Mouse (Mus musculus) G1E (cell line): ENCODE measurements around the gene Cdc37. TPM values are rescaled to one million over a fixed set of nuclear protein-coding genes. Genes with fewer than 3 reads are reported as not detected.

Experiments
- ATAC-seq: 2 replicates; pipeline ENCODE4 v1.8.0; 2016; ENCODE audit warnings: mild to moderate bottlenecking; ENCODE audit not compliant: insufficient number of reproducible peaks, poor library complexity, low FRiP score, severe bottlenecking; ENCODE audit errors: extremely low read depth
- DNase-seq: peaks from one replicate; pipeline ENCODE4 v3.0.0; 2012; ENCODE audit warnings: low spot score
- H3K27me3 ChIP-seq: 2 replicates; pipeline ENCODE4 v1.6.1; 2012; ENCODE audit warnings: mild to moderate bottlenecking, low read length, inconsistent platforms; ENCODE audit not compliant: insufficient read depth
- H3K36me3 ChIP-seq: replicated peaks from 2 replicates; pipeline ENCODE3; 2012; ENCODE audit warnings: mild to moderate bottlenecking, inconsistent platforms
- H3K4me1 ChIP-seq: 2 replicates; pipeline ENCODE4 v1.6.1; 2012; ENCODE audit warnings: low read depth, low read length, inconsistent platforms, mixed read lengths; ENCODE audit not compliant: insufficient read depth
- H3K4me3 ChIP-seq: 2 replicates; pipeline ENCODE4 v1.5.1; 2012; ENCODE audit warnings: low read depth, mild to moderate bottlenecking, inconsistent platforms, low read length, moderate library complexity, mixed read lengths
- H3K9me3 ChIP-seq: replicated peaks from 2 replicates; pipeline ENCODE4 v1.6.1; 2012; ENCODE audit warnings: inconsistent platforms
- CTCF ChIP-seq: IDR thresholded peaks from 2 replicates; pipeline ENCODE4 v1.5.1; 2012; ENCODE audit warnings: low read depth, low read length, inconsistent platforms, mixed read lengths
- GATA1 ChIP-seq: IDR thresholded peaks from 2 replicates; pipeline ENCODE4 v1.6.1; 2012; ENCODE audit warnings: borderline replicate concordance, low read length, inconsistent platforms, mixed read lengths
- GATA2 ChIP-seq: IDR thresholded peaks from 2 replicates; pipeline ENCODE4 v1.6.1; 2012; ENCODE audit warnings: low read depth, low read length, inconsistent platforms, borderline replicate concordance
- POLR2AphosphoS5 ChIP-seq: IDR thresholded peaks from 2 replicates; pipeline ENCODE4 v1.6.1; 2012; ENCODE audit warnings: low read depth, low read length, inconsistent platforms; ENCODE audit not compliant: insufficient replicate concordance
- TAL1 ChIP-seq: conservative IDR thresholded peaks from 2 replicates; pipeline ENCODE4 v1.6.1; 2012; ENCODE audit warnings: low read depth, low read length, inconsistent platforms, mixed read lengths
- polyA plus RNA-seq: library from polyadenylated mRNA; stranded (reverse); fragments of >175 nt; gene quantifications from 2 replicates; pipeline ENCODE4 v1.2.3, GENCODE M21; 2012
- total RNA-seq, 2 experiments: library from RNA; stranded (forward) in 1 of 2; stranded (reverse) in 1 of 2; fragments of 200-1000 nt in 1 of 2; fragments of >200 nt in 1 of 2; fragmentation: Nextera tagmentation in 1 of 2; gene quantifications; 2 replicates each; pipeline ENCODE4 v1.2.3; 2014 to 2017

Gene Cdc37
- total and polyA plus RNA-seq, 3 experiments: 80.4 to 213 (median 193) TPM

- peak overlapping the region; percentile 73 for H3K4me3 ChIP-seq
- no peaks in the 10 kb centered on the region for H3K9me3 ChIP-seq
- no peaks in the 10 kb centered on the region for H3K36me3 ChIP-seq
- H3K27me3 ChIP-seq: peaks cover 43% of the 10 kb centered on the region
- ATAC-seq: peak; percentile 80
- peak; percentile 90 for DNase-seq
- peaks cover 28% of the 10 kb centered on the region for H3K4me1 ChIP-seq
- TF ChIP-seq GATA2 (no peak), TAL1 (no peak), CTCF (peak; percentile 90), POLR2AphosphoS5 (no peak), GATA1 (no peak)
These were observed 11.6 kb upstream of the Cdc37 start for GRCm38 (mm10) chr9:21161209-21161909.

- Histone ChIP-seq H3K9me3 (no peaks in the 10 kb centered on the region), H3K27me3 (peaks cover 8% of the 10 kb centered on the region), H3K4me3 (no peak overlapping the region), H3K4me1 (peaks cover 26% of the 10 kb centered on the region), H3K36me3 (no peaks in the 10 kb centered on the region)
- no peak for DNase-seq
- no peak for TF ChIP-seq POLR2AphosphoS5
- no peak for TF ChIP-seq TAL1
- TF ChIP-seq CTCF: no peak
- no peak for TF ChIP-seq GATA2
- no peak for TF ChIP-seq GATA1
- ATAC-seq: no peak
These were observed 5.0 kb upstream of the Cdc37 start for GRCm38 (mm10) chr9:21154787-21155186.

- DNase-seq: no peak
- no peak overlapping the region for H3K4me3 ChIP-seq
- ATAC-seq: no peak
- peaks cover 30% of the 10 kb centered on the region for H3K4me1 ChIP-seq
- H3K9me3 ChIP-seq: no peaks in the 10 kb centered on the region
- peaks cover 2% of the 10 kb centered on the region for H3K36me3 ChIP-seq
- peaks cover 8% of the 10 kb centered on the region for H3K27me3 ChIP-seq
- TF ChIP-seq GATA1: no peak
- no peak for TF ChIP-seq CTCF
- no peak for TF ChIP-seq GATA2
- no peak for TF ChIP-seq TAL1
- TF ChIP-seq POLR2AphosphoS5: no peak
These were observed 4.1 kb upstream of the Cdc37 start for GRCm38 (mm10) chr9:21153833-21154232.

GRCm38 (mm10) chr9:21153331-21153730 is 3.5 kb upstream of the Cdc37 start:
- no peak for DNase-seq
- H3K4me3 ChIP-seq: no peak overlapping the region
- no peak for TF ChIP-seq GATA1
- TF ChIP-seq CTCF: no peak
- no peak for TF ChIP-seq POLR2AphosphoS5
- no peak for TF ChIP-seq TAL1
- no peak for TF ChIP-seq GATA2

GRCm38 (mm10) chr9:21152715-21153114 is 2.9 kb upstream of the Cdc37 start:
- no peaks in the 10 kb centered on the region for H3K9me3 ChIP-seq
- no peak for DNase-seq
- H3K36me3 ChIP-seq: peaks cover 11% of the 10 kb centered on the region
- peaks cover 41% of the 10 kb centered on the region for H3K4me1 ChIP-seq
- ATAC-seq: no peak
- H3K27me3 ChIP-seq: peaks cover 8% of the 10 kb centered on the region
- TF ChIP-seq CTCF (no peak), POLR2AphosphoS5 (no peak), TAL1 (no peak), GATA2 (no peak), GATA1 (no peak)
- no peak overlapping the region for H3K4me3 ChIP-seq

More at GRCm38 (mm10) chr9:21153331-21153730, 3.5 kb upstream of the Cdc37 start:
- peaks cover 5% of the 10 kb centered on the region for H3K36me3 ChIP-seq
- H3K4me1 ChIP-seq: peaks cover 35% of the 10 kb centered on the region
- peaks cover 8% of the 10 kb centered on the region for H3K27me3 ChIP-seq
- no peaks in the 10 kb centered on the region for H3K9me3 ChIP-seq
- ATAC-seq: no peak

GRCm38 (mm10) chr9:21149077-21149653 is 617 bp downstream of the Cdc37 start:
- Histone ChIP-seq H3K36me3 (peaks cover 47% of the 10 kb centered on the region), H3K4me3 (peak overlapping the region; percentile 87), H3K4me1 (peaks cover 58% of the 10 kb centered on the region), H3K27me3 (peaks cover 8% of the 10 kb centered on the region), H3K9me3 (no peaks in the 10 kb centered on the region)
- DNase-seq (no peak), ATAC-seq (no peak)
- TF ChIP-seq TAL1: no peak
- TF ChIP-seq POLR2AphosphoS5: no peak
- TF ChIP-seq GATA1: no peak
- no peak for TF ChIP-seq CTCF
- TF ChIP-seq GATA2: no peak
